Mouse (Mus musculus) kidney, embryonic 14.5 days (tissue): ENCODE data around the gene Rplp0. TPM values are rescaled to one million over a fixed set of nuclear protein-coding genes. Genes with fewer than 3 reads are reported as not detected.

Experiments used
- ATAC-seq: fragments of 200-750 bp; cut with Nextera tagmentation; 2 replicates; pipeline ENCODE4 v1.8.0; 2017; ENCODE audit warnings: moderate number of reproducible peaks, mild to moderate bottlenecking, moderate TSS enrichment, moderate library complexity; ENCODE audit not compliant: low FRiP score, low TSS enrichment
- H3K27ac ChIP-seq: fragments of 300-500 bp; sonication (generic); 2 replicates; pipeline ENCODE4 v1.5.1; 2014; ENCODE audit warnings: low read depth, mild to moderate bottlenecking, low read length, moderate library complexity, mixed read lengths
- H3K27me3 ChIP-seq: fragments of 300-500 bp; sonication (generic); 2 replicates; pipeline ENCODE4 v1.6.1; 2014; ENCODE audit warnings: mild to moderate bottlenecking, low read length; ENCODE audit not compliant: control insufficient read depth, insufficient read depth
- H3K36me3 ChIP-seq: fragments of 300-500 bp; sonication (generic); 2 replicates; pipeline ENCODE4 v1.6.1; 2014; ENCODE audit warnings: low read length, mixed read lengths; ENCODE audit not compliant: control insufficient read depth, insufficient read depth
- H3K4me1 ChIP-seq: fragments of 300-500 bp; sonication (generic); 2 replicates; pipeline ENCODE4 v1.6.1; 2014; ENCODE audit warnings: low read length, mixed read lengths; ENCODE audit not compliant: control insufficient read depth, insufficient read depth
- H3K4me2 ChIP-seq: fragments of 300-500 bp; sonication (generic); replicated peaks from 2 replicates; pipeline ENCODE4 v1.6.1; 2014; ENCODE audit warnings: low read depth, mild to moderate bottlenecking, low read length
- H3K4me3 ChIP-seq: fragments of 300-500 bp; sonication (generic); 2 replicates; pipeline ENCODE4 v1.5.1; 2014; ENCODE audit warnings: mild to moderate bottlenecking, low read length
- H3K9ac ChIP-seq: fragments of 300-500 bp; sonication (generic); 2 replicates; pipeline ENCODE4 v1.6.1; 2014; ENCODE audit warnings: low read depth, mild to moderate bottlenecking, low read length, moderate library complexity
- H3K9me3 ChIP-seq: fragments of 300-500 bp; sonication (generic); 2 replicates; pipeline ENCODE4 v1.6.1; 2016; ENCODE audit warnings: low read length; ENCODE audit not compliant: control insufficient read depth
- WGBS: fragments of 180-500 bp; shearing (Covaris S2); extraction: QIAGEN DNeasy Blood & Tissue Kit; methylation state at CpG from one replicate; pipeline ENCODE4 v1.1.7; 2014; 5-methylcytosine and 5-hydroxymethylcytosine counted together
- polyA plus RNA-seq: library from polyadenylated mRNA; unstranded; fragments of >200 nt; fragmentation: Nextera tagmentation; extraction: Ambion mirVana; gene quantifications from 2 replicates; pipeline ENCODE4 v1.2.1, GENCODE M21; 2014

Rplp0 gene
- polyA plus RNA-seq, 1 experiment from 2014 or later = 1,879 TPM

DNA sequence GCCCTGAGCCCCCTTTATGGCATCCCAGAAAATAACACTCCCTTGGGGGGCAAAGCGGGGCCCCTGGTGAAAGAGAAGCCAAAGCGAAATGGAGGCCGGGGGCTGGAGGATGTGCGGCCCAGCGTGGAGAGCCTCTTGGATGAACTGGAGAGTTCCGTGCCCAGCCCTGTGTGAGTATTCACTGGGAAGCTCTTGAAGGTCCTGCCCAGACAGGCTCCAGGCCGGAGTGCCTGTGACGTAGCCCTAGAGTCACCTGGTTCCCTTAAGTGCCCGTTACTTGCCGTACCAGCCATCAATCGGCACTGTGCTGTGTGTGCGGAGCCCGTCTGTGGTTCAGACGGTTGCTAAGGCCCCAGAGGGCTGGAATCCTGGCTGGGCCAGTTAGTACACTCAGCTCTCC lies 13.6 kb upstream of the Rplp0 start:
- Histone ChIP-seq H3K4me3 (no peak overlapping the region), H3K4me1 (peaks cover 36% of the 10 kb centered on the region), H3K9ac (no peak overlapping the region), H3K9me3 (no peaks in the 10 kb centered on the region), H3K27me3 (no peaks in the 10 kb centered on the region), H3K27ac (no peak overlapping the region), H3K4me2 (no peak overlapping the region), H3K36me3 (peaks cover 36% of the 10 kb centered on the region)
- no peak for ATAC-seq
- 78% methylated on average over 14 of the region's 14 CpGs for WGBS

DNA sequence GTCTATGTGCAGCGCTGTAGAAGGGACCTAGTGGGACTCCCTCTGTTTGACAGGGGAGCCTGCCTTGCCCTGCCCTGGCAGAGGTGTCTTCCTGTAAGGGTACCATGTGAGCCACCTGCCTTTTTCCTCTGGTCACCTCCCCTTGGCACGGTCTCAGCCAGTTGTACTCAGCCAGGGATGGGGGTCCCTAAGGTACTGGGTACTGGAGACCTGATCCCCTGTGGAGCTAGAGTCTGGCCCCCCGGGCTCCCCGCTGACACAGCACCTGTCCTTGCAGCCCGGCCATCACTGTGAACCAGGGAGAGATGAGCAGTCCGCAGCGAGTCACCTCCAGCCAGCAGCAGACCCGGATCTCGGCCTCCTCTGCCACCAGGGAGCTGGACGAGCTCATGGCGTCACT lies 12.7 kb upstream of the Rplp0 start:
- peaks cover 41% of the 10 kb centered on the region for H3K36me3 ChIP-seq
- H3K4me2 ChIP-seq = no peak overlapping the region
- H3K27ac ChIP-seq = peak overlapping the region; percentile 67; the same call in 1 of the 2 replicates

DNA sequence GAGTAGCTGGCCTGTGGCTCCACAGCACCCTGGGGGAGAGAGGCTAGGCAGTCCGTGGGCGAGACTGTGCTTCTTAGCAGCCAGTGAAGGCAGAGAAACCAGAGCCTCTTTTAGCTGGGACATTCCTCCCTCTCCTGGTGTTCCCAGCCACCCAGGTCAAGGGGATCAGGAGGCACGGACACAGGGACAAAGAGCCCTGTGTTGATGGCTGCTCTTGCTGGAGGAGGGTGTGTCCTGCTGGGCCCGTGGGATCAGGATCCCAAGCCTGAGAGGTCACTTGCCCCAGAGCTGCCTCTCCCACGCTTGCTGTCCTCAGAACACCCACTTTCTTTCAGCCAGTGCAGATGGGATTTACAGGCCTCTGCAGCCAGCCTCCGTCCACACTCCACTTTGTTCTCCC lies 12.3 kb upstream of the Rplp0 start:
- H3K4me1 ChIP-seq = peaks cover 36% of the 10 kb centered on the region
- H3K9me3 ChIP-seq = no peaks in the 10 kb centered on the region
- H3K36me3 ChIP-seq = peaks cover 46% of the 10 kb centered on the region
- 0 out of 2 replicates have a peak overlapping the region, but pooled peaks have one; percentile 28 for H3K9ac ChIP-seq
- H3K4me2 ChIP-seq = no peak overlapping the region
- peak overlapping the region; percentile 67; the same call in 1 of the 2 replicates for H3K27ac ChIP-seq
- no peak for ATAC-seq
- H3K27me3 ChIP-seq = no peaks in the 10 kb centered on the region
- WGBS = 11% methylated on average over 6 of the region's 6 CpGs
- H3K4me3 ChIP-seq = no peak overlapping the region

More for the DNA sequence above, 12.7 kb upstream of the Rplp0 start:
- H3K4me3 ChIP-seq = no peak overlapping the region
- H3K9ac ChIP-seq = no peak overlapping the region
- no peaks in the 10 kb centered on the region for H3K27me3 ChIP-seq
- ATAC-seq = no peak
- peaks cover 36% of the 10 kb centered on the region for H3K4me1 ChIP-seq
- 63% methylated on average over 11 of the region's 11 CpGs for WGBS
- H3K9me3 ChIP-seq = no peaks in the 10 kb centered on the region

DNA sequence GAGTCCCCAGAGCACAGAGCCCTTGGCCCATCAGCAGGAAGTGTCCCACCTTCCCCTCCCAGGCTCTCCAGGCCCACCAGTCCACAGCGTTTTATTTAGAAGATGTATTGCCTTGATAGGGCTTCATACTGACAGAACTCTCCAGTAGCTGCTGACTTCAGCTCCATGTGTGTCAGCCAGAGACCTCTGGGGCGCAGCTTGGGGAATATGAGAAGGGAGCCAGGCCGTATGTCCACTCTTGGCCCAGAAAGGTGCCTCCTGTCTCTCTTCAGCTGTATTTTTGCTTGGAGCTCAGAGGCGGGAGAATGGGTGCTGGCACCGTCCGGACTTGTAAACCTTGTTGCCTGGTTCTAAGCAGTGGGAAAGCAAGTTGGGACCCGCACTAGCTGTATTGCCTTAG lies 11.8 kb upstream of the Rplp0 start:
- no peak for ATAC-seq
- Histone ChIP-seq H3K4me3 (no peak overlapping the region), H3K36me3 (peaks cover 50% of the 10 kb centered on the region), H3K4me2 (no peak overlapping the region), H3K9me3 (no peaks in the 10 kb centered on the region), H3K9ac (0 out of 2 replicates have a peak overlapping the region, but pooled peaks have one; percentile 28), H3K27ac (peak overlapping the region; percentile 67), H3K27me3 (no peaks in the 10 kb centered on the region), H3K4me1 (peaks cover 32% of the 10 kb centered on the region)
- 60% methylated on average over 7 of the region's 7 CpGs for WGBS

DNA sequence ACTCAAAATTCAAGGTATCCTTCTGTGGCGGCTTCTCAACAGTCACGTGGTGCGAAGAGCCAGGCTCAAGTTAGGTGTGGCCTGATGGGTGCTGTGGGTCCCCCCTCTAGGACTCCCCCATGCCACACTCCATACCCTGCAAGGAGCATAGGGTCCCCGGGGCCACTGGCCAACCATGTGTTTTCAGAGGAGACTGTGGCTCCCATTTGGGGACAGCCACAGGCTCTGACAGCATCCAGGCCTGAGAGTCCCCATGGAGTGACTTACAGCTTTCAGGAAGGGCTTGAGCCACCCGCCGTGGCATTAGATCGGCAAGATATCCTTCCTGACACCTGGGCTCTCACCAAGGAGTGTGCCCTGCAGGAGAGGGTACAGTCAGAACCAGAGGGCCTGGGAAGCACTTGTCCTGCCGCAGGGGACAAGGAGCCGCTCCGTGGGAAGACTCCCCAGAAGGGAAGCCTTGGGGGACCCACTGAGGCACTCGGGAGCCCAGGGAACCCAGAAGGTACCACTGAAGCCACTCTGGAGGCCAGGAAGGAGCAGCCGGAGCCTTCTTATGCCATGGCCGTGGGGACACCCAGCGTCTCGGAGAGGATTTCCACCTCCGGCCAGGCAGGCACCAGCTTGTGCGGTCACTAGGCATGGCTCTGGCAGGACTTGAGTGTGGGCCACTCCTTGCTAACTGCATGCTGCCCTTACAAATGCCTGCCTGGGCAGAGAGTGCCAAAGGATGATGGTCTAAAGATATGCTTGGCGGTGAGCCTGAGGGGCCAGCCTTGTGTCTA lies 10.6 kb upstream of the Rplp0 start:
- no peak for ATAC-seq
- Histone ChIP-seq H3K4me2 (no peak overlapping the region), H3K4me1 (peaks cover 19% of the 10 kb centered on the region), H3K9ac (no peak overlapping the region), H3K9me3 (no peaks in the 10 kb centered on the region), H3K4me3 (no peak overlapping the region), H3K27ac (no peak overlapping the region), H3K36me3 (peaks cover 63% of the 10 kb centered on the region), H3K27me3 (no peaks in the 10 kb centered on the region)
- 96% methylated on average over 18 of the region's 18 CpGs for WGBS

DNA sequence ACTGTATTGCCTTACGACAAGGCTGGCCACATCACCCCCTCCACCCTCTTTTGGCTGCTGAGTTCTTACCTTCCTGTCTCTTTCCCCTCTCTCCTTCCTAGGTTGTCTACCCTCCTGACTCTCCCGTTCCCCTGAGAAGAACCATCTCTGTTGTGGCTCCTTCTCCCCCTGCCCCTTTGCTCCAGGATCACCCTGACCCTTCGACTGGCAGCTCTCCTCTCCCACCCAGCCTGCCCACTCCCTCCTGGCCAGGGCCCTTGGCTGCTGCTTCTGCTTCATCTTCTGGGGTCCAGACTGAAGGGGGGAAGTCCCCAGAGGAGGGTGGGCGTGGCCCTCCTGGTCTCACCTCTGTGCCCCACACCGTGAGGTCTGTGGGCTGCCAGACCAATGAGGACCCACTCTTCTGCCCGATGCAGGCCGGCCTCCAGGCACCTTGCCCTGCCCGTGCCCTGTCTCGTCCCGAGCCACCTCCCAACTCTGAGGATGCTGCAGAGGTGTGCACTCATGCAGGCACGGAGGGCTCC lies 8.7 kb upstream of the Rplp0 start:
- H3K4me2 ChIP-seq = no peak overlapping the region
- no peak overlapping the region for H3K27ac ChIP-seq
- 77% methylated on average over 11 of the region's 11 CpGs for WGBS
- H3K9ac ChIP-seq = no peak overlapping the region
- no peaks in the 10 kb centered on the region for H3K27me3 ChIP-seq
- H3K4me1 ChIP-seq = peaks cover 14% of the 10 kb centered on the region
- no peaks in the 10 kb centered on the region for H3K9me3 ChIP-seq
- H3K36me3 ChIP-seq = peaks cover 68% of the 10 kb centered on the region
- ATAC-seq = no peak
- no peak overlapping the region for H3K4me3 ChIP-seq

DNA sequence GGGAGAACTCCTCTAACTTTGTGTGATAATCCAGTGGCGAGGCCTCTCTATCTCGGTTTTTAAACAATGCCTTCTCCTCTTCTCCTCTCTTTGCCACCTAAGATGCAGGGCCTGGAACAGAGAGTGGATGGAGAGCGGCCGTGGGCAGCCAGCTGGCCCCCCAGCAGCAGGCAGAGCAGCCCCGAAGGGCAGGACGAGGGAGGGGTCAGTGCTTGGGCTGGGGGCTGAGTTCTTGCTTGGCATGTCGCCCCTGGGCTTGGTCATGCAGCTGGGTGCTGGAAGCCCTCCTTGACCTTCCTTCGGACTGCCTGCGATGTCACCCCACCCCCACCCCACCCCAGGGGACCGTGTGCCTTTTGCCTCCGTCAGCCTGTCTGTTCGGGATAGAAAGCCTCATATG lies 7.9 kb upstream of the Rplp0 start:
- Histone ChIP-seq H3K9me3 (no peaks in the 10 kb centered on the region), H3K4me3 (no peak overlapping the region), H3K9ac (no peak overlapping the region), H3K27me3 (no peaks in the 10 kb centered on the region), H3K4me1 (peaks cover 19% of the 10 kb centered on the region), H3K36me3 (peaks cover 63% of the 10 kb centered on the region), H3K4me2 (no peak overlapping the region), H3K27ac (no peak overlapping the region)
- ATAC-seq = no peak
- WGBS = 77% methylated on average over 12 of the region's 12 CpGs

DNA sequence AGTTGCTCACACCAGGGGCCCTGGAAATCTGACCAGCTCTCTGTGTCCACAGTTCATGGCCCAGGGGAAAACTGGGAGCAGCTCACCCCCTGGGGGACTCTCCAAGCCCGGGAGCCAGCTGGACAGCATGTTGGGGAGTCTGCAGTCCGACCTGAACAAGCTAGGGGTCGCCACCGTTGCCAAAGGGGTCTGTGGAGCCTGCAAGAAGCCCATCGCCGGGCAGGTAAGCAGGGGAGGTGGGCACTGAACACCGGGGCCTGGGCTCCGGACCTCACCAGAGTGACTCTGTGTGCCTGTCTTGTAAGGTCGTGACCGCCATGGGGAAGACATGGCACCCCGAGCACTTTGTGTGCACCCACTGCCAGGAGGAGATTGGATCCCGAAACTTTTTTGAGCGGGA lies 7.5 kb upstream of the Rplp0 start:
- no peak for ATAC-seq
- Histone ChIP-seq H3K36me3 (peaks cover 61% of the 10 kb centered on the region), H3K4me3 (no peak overlapping the region), H3K4me2 (no peak overlapping the region), H3K27me3 (no peaks in the 10 kb centered on the region), H3K9me3 (no peaks in the 10 kb centered on the region), H3K4me1 (peaks cover 15% of the 10 kb centered on the region), H3K27ac (no peak overlapping the region), H3K9ac (no peak overlapping the region)
- WGBS = 82% methylated on average over 13 of the region's 13 CpGs

DNA sequence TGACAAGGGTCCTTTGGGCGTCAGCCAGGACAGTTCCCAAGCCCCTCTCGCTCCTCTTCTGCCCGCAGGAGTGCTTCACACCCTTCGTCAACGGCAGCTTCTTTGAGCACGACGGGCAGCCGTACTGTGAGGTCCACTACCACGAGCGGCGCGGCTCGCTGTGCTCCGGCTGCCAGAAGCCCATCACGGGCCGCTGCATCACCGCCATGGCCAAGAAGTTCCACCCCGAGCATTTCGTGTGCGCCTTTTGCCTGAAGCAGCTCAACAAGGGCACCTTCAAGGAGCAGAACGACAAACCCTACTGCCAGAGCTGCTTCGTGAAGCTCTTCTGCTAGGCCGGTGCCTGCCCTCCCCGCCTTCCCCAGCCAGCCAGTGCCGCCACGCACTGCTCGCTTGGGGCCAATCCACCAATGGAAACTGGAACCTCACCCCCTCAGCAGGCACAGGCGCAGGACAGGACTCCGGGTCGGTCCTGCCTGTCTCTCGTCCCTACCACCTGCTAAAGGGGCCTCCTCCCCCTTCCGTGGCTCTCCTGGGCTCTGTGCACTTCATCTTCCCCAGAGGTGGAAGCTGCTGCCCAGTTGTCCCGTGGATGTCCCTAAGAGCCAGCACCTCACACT lies 5.4 kb upstream of the Rplp0 start:
- H3K9me3 ChIP-seq = no peaks in the 10 kb centered on the region
- H3K4me2 ChIP-seq = no peak overlapping the region
- 85% methylated on average over 33 of the region's 33 CpGs for WGBS
- H3K9ac ChIP-seq = no peak overlapping the region
- ATAC-seq = no peak
- peaks cover 46% of the 10 kb centered on the region for H3K36me3 ChIP-seq
- no peak overlapping the region for H3K4me3 ChIP-seq
- H3K4me1 ChIP-seq = peaks cover 7% of the 10 kb centered on the region; the same call in 1 of the 2 replicates
- no peaks in the 10 kb centered on the region for H3K27me3 ChIP-seq
- H3K27ac ChIP-seq = no peak overlapping the region
